Mouse (Mus musculus) gonadal fat pad, adult 2 months (tissue): ENCODE results near the gene Ano8. TPM values are rescaled to one million over a fixed set of nuclear protein-coding genes. Genes with fewer than 3 reads are reported as not detected.
A peak's percentile ranks its signal among the peaks of the same experiment; 100 is the strongest.

Source experiments
- DNase-seq: peaks from one replicate; pipeline ENCODE4 v3.0.0-alpha.2; 2012; ENCODE audit warnings: low read depth
- polyA plus RNA-seq: library from polyadenylated mRNA; depleted of rRNA; stranded (reverse); fragments of >200 nt; gene quantifications from 2 replicates; pipeline ENCODE4 v1.2.3, GENCODE M21; 2012

The Ano8 gene
- polyA plus RNA-seq, 1 experiment, result 18.9 TPM

GRCm38 (mm10) chr8:71470913-71471255, 14.9 kb downstream of the Ano8 start:
- DNase-seq, result no peak

DNA sequence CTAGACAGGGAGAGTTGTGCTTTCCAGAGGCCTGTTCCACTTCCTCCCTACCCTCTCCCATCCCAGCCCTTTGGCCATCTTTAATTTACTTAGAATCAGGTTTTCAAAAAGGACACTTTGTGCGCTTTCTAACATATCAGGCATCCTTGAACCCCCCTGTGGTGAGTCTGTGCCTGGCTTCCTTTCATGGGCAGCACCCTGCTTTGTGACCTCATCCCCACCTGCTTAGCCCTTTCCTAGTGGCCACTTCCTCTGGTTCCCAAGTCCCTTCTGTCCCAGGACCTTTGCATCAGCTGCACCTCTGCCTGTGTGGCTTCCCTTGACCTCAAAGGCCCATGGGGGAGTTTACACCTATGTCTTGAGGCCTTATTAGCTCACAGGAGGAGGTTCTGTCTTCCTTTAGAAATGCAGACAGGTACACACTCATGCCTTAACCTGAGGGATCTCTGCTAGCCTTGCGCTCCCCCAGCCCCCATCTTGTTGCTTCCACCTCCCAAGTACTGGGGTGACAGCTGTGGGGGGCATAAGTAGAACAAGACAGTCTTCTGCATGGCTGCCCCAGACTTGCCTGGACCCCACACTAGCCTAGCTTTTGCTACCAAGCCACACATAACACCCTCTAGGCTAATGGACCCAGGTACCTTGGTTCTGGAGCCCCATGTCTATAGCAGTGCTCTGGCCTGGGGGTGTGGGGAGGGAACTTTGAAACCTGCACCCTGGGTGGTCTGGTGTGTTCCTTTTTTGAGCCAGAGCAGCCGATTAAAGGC, 15.4 kb downstream of the Ano8 start:
- DNase-seq, result no peak

DNA sequence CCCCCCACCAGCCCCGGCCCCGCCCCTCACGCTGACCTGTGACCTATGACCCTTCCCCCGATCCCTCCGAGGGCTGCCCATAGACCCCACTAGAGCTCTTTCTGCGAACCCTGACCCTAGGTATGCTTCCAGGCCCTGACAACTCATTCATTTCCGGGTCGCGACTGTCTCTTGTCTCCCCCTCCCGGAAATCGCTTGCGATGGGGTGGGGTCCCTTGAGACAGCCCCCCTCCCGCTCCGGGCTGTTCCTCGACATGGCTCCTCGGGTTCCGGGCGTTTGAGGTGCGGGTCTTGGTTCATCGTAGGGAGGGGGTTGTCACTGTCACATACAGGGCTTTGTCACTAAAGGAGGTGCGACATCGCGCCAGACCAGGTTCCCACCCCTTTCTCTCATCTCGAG, 16.4 kb downstream of the Ano8 start:
- no peak for DNase-seq

DNA sequence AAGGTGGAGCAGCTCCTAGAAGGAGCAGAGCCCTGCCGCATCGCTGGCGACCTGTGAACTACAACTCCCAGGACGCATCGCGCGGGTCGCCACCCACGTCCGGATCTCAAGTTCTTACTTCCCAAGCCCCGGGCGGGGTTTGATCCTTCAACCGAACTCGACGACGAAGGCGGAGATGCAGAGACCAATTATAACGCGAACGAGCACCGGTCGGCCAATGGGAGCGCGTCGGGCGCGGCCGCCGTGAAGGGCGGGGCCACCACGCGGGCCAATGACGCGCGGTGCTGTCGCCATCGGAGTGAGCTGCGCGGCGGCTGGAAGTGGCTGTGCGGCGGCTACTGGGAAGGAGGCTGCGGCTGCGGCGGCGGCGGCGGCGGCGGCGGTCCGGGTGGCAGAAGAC, 16.8 kb downstream of the Ano8 start, which contains the start of gene Dda1:
Dda1 (plus strand) TSS at position 284 of the 400 bp plus-strand sequence.
- no peak for DNase-seq

DNA sequence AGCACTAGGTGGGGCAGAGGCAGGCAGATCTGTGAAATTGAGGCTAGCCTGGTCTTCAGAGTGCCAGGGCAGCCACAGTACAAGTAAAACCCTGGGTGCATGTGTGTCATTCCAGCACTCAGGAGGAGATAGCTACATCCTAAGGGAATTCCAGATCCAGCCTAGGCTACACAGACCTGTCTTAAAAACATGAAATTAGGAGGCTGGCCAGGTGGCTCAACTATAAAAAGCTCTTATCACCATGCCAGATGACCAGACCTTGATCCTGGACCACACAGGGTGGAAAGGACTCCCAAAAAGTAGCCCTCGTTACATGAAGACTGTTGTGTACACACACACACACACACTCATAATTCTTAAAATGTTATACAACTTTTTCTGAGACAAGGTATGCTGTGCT, 17.8 kb downstream of the Ano8 start:
- DNase-seq, result no peak

DNA sequence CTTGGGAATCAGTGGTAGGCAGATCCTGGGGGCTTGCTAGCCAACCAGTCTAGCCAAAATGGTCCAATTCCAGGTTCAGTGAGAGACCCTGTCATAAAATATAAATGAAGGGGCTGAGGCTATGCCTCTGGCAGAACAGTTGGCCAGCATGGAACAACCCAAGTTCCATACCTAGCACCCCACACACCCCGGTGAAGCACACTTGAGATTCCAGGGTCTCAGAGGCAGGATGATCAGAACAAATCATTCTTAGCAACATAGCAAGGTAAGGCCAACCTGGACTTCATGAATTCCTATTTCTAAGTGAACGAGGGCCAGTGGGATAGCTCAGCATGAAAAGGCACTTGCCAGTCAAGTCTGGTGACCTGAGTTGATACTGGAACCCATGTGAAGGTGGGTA, 18.6 kb downstream of the Ano8 start:
- DNase-seq, result no peak

DNA sequence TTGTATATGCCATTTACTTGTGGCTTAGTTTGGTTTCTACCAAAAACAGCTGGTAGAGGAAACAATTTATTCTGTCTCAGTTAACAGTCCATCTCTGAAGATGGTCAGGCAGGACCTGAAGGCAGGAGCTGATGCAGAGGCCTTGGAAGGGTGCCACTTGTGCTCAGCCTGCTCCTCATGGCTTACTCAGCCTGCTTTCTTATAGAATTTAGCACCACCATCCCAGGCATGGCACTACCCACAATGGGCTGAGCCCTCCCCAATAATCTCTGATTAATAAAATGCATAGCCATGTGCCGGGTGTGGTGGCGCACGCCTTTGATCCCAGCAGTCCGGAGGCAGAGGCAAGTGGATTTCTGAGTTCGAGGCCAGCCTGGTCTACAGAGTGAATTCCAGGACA, 19.6 kb downstream of the Ano8 start:
- no peak for DNase-seq

DNA sequence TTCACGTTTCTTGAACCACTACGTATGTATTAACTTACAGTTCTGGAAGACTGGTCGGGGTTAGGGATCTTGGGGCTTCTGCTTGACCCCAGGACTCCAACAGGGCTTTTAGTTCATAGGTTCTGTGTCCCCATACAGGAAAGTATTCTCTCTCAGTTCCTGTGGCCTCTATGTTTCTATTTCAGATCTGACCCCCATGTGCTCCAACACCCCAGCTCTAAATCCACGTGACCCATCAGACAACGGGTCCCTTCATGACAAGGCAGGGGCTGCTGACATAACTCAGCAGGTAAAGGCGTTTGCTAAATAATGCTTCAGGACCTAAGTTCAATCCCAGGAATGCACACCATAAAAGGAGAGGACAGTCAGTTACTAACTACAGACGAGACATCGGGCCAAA, 20.0 kb downstream of the Ano8 start:
- DNase-seq, result no peak

DNA sequence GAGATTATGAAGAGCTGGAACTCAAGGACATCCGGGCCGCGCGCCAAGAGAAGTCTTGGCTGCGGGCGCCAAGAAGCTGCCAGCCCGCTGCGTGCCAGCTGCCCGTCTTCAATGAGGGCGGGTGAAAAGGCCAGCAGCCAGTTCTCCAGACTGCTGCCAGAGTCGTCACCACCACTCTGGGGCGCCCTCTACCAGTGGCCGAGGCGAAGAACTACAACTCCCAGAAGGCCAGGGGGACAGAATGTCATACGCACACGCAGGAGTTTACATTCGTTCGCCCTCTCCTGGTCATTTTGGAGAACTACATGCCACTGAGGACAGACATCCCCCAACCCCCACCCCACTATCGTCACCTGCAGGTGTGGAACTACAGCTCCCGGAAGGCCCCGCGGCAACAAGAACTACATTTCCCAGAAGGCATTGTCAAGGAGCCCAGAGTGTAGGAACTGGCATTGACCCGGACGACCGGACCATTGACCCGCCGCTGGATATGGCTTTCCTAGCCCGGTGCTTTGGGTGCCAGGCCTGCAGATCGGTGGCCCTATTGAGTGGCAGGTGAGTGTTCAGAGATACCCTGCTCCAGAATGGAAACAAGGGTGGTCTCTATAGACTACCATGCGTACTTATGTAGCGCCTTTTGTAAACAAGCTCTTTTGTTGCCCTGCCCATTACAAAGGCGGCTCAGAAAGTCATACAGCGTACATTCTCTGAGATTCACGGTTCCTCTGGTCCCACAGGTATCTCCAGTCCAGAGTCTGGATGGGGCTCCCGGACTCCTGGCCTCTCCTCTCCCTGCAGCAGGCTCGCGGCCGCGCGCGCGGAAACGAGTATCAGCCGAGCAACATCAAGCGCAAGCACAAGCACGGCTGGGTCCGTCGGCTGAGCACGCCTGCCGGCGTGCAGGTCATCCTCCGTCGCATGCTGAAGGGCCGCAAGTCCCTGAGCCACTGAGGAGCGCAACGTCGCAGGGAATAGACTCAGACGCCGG, 21.0 kb downstream of the Ano8 start, which contains the start of gene Mrpl34:
Mrpl34 (plus strand) TSS at position 447 of the 988 bp plus-strand sequence.
- DNase-seq, result peak; percentile 97

GRCm38 (mm10) chr8:71463188-71464033, 22.4 kb downstream of the Ano8 start, which contains the start of gene Abhd8:
Abhd8 (minus strand) TSS chr8:71463655.
- DNase-seq, result no peak

DNA sequence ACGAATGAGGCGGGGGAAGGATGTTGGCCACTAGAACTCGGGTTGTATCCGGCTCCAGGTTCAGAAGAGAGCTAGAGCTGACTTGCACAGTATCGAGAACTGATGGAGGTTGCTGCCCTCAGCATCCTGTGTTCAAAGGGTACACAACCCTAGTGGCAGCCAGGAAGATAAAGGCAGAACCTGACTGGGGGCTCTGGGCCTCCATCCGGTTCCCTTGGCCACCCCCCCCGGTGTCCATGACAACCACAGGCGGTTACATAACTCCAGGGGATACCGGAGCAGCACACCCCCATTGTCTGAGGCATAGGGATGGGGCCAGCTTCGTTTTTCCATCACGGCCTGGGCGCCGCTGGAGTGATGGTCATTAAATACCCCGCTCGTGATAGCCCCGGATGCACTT, 23.0 kb downstream of the Ano8 start:
- DNase-seq, result no peak

GRCm38 (mm10) chr8:71462191-71462590, 23.6 kb downstream of the Ano8 start:
- no peak for DNase-seq

DNA sequence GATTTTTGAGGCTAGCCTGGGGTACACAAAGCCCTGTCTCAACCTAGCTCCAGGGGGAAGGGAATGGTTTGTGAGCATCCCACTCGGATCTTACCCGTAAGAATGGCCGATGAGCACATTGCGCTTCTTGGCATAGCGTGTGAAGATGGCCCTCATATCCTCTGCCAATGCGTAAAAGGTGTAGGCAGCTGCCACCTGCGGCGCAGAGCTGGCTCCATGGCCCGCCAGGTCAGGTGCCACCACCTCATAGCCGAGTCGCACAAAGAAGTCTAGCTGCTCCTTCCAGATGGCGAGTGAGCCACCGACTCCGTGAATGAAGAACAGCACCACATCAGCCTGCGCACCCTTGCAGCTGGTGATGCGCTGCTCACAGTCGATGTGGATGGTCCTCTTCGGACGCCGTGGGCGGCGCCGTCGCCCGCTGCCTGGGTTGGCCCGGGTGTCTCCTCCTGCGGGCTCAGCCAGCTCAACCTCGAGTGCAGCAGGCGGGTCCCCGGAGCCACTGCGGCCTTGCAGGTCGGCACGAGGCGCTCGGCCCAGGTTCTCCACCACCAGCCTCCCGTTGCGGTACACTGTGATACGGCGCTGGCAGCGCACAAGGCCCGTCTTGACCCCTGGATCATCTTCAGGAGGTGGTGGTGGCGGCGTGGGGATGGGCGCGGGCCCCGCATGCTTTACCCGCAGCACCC, 24.5 kb downstream of the Ano8 start:
- no peak for DNase-seq

DNA sequence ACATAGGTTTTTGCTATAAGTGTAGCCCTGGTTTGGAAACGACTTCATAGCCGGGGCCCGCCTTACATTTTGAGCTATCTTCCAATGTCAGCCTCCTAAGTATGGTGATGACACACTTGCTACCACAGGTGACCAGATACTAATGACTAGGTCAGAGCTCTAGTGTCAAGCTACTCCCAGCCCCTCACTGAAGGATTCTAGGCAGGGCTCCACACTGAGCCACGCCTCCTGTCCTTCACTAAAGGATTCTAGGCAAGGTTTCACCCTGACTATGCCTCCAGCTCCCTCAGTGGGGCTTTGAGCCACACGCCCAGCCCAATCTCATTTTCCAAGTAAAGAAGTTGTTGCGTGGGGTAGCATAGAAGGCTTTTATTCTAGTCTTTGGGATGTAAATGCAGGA, 25.0 kb downstream of the Ano8 start:
- DNase-seq, result no peak

GRCm38 (mm10) chr8:71457659-71458270, 28.0 kb downstream of the Ano8 start:
- DNase-seq, result no peak

- no peak for DNase-seq
Measured at GRCm38 (mm10) chr8:71456906-71457305, 28.9 kb downstream of the Ano8 start.

- DNase-seq, result no peak
Measured at GRCm38 (mm10) chr8:71454668-71455067, 31.1 kb downstream of the Ano8 start.

- no peak for DNase-seq
Measured at GRCm38 (mm10) chr8:71452669-71453068, 33.1 kb downstream of the Ano8 start.

DNA sequence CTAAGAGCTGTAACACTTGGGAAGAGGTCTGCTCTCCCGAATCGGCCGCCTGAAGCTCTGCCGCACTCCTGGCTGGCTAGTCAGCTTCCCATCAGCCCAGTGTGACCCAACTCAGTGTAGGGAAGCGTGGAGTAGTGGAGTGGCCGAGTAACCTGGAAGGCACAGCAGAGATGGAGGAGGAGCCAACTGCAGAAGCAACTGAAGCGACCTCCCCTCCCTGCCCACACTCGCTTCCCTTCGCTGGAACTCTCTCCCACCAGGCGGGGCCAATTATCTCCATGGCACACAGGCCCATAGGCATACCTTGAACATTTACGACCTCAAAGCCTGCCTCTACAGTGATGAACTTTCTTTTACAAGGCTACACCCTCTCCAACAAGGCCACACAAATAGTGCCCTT, 34.0 kb downstream of the Ano8 start:
- DNase-seq, result no peak

DNA sequence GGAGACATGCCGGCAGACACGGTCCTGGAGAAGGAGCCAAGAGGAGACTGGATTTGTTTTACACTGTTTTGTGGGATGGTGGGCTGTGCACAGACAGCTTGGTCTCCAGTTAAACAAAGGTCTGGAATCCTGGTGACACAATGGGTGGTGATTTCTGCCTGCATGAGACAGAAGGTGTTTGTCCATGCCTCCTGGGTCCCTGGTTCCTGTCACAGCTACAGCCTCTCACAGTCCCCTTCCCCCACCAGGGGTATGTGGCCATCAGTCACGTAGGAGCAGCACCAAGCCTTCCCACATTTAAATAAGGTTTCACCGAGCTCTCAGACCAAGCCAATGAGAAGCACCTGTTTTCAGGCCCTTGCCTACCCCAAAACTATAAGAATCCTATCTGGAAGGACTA, 34.4 kb downstream of the Ano8 start:
- no peak for DNase-seq

DNA sequence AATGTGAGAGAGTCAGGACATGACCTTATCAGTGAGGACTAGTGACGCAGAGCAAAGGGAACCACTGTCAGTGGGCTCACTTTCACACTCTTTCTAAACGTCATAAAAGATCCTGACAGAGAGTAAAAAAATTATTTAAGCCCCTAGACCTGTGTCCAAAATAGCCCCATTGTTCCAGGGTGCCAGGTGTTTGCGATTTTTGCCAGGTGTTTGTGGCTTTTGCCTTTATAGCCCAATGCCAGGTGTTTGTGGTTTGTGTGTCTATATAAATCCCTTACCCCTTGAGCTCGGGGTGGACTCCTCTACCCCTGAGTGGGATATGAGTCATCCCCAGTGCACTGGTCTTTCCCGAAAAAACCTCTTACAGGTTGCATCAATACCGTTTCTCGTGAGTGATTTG, 40.7 kb downstream of the Ano8 start:
- no peak for DNase-seq
